Mouse (Mus musculus) heart, embryonic 16.5 days (tissue): ENCODE data around the gene Ddah2. TPM values are rescaled to one million over a fixed set of nuclear protein-coding genes. Genes with fewer than 3 reads are reported as not detected.
A peak's percentile ranks its signal among the peaks of the same experiment; 100 is the strongest.

Experiments used
- ATAC-seq: fragments of 200-750 bp; cut with Nextera tagmentation; replicated peaks from 2 replicates; pipeline ENCODE4 v1.8.0; 2017; ENCODE audit warnings: moderate number of reproducible peaks; ENCODE audit not compliant: insufficient read depth, low FRiP score; ENCODE audit errors: extremely low read depth
- H3K27ac ChIP-seq: fragments of 300-500 bp; sonication (generic); 2 replicates; pipeline ENCODE4 v1.5.1; 2014; ENCODE audit warnings: mild to moderate bottlenecking, low read length, control low read depth, moderate library complexity
- H3K27me3 ChIP-seq: fragments of 300-500 bp; sonication (generic); 2 replicates; pipeline ENCODE4 v1.6.1; 2014; ENCODE audit warnings: low read length, mixed read lengths; ENCODE audit not compliant: control insufficient read depth, insufficient read depth
- H3K36me3 ChIP-seq: fragments of 300-500 bp; sonication (generic); 2 replicates; pipeline ENCODE4 v1.6.1; 2014; ENCODE audit not compliant: control insufficient read depth, insufficient read depth
- H3K4me1 ChIP-seq: fragments of 300-500 bp; sonication (generic); 2 replicates; pipeline ENCODE4 v1.6.1; 2014; ENCODE audit warnings: low read length, mixed read lengths; ENCODE audit not compliant: control insufficient read depth, insufficient read depth
- H3K4me2 ChIP-seq: fragments of 300-500 bp; sonication (generic); 2 replicates; pipeline ENCODE4 v1.6.1; 2014; ENCODE audit warnings: low read depth, mild to moderate bottlenecking, control low read depth, low read length
- H3K4me3 ChIP-seq: fragments of 300-500 bp; sonication (generic); 2 replicates; pipeline ENCODE4 v1.5.1; 2014; ENCODE audit warnings: mild to moderate bottlenecking, control low read depth, low read length
- H3K9ac ChIP-seq: fragments of 300-500 bp; sonication (generic); 2 replicates; pipeline ENCODE4 v1.6.1; 2014; ENCODE audit warnings: low read length, control low read depth
- H3K9me3 ChIP-seq: fragments of 300-500 bp; sonication (generic); replicated peaks from 2 replicates; pipeline ENCODE4 v1.6.1; 2016; ENCODE audit warnings: low read length; ENCODE audit not compliant: control insufficient read depth
- WGBS: fragments of 180-500 bp; shearing (Covaris S2); extraction: QIAGEN DNeasy Blood & Tissue Kit; methylation state at CpG from one replicate; pipeline ENCODE4 v1.1.7; 2014; 5-methylcytosine and 5-hydroxymethylcytosine counted together
- polyA plus RNA-seq: library from polyadenylated mRNA; unstranded; fragments of >200 nt; fragmentation: Nextera tagmentation; extraction: Ambion mirVana; gene quantifications from 2 replicates; pipeline ENCODE4 v1.2.1, GENCODE M21; 2015

The Ddah2 gene
- polyA plus RNA-seq, 1 experiment from 2014 or later, result 171 TPM

- no peak for ATAC-seq
- Histone ChIP-seq H3K9me3 (no peaks in the 10 kb centered on the region), H3K36me3 (peaks cover 5% of the 10 kb centered on the region; the same call in 1 of the 2 replicates), H3K4me1 (peaks cover 13% of the 10 kb centered on the region), H3K4me3 (peak within 1 kb of the TSS; percentile 47), H3K27me3 (peaks cover 28% of the 10 kb centered on the region), H3K27ac (no peak within 1 kb of the TSS), H3K4me2 (peak within 1 kb of the TSS; percentile 74), H3K9ac (peak within 1 kb of the TSS; percentile 50; the same call in 1 of the 2 replicates)
- 42% methylated on average over 10 of the region's 10 CpGs for WGBS
Measured at GRCm38 (mm10) chr17:35066084-35066483, 7.2 kb downstream of the Ddah2 start, which contains the start of gene Mpig6b. TSS of gene Mpig6b (minus strand) at chr17:35066184.

GRCm38 (mm10) chr17:35068213-35068914, 9.5 kb downstream of the Ddah2 start:
- peaks cover 13% of the 10 kb centered on the region for H3K4me1 ChIP-seq
- H3K4me2 ChIP-seq, result no peak overlapping the region
- peaks cover 28% of the 10 kb centered on the region for H3K27me3 ChIP-seq
- ATAC-seq, result no peak
- no peaks in the 10 kb centered on the region for H3K36me3 ChIP-seq
- WGBS, result 66% methylated on average over 17 of the region's 17 CpGs
- no peak overlapping the region for H3K27ac ChIP-seq
- no peaks in the 10 kb centered on the region for H3K9me3 ChIP-seq
- H3K9ac ChIP-seq, result no peak overlapping the region
- no peak overlapping the region for H3K4me3 ChIP-seq

- Histone ChIP-seq H3K27ac (no peak overlapping the region), H3K27me3 (peaks cover 16% of the 10 kb centered on the region), H3K9ac (no peak overlapping the region), H3K9me3 (no peaks in the 10 kb centered on the region), H3K4me1 (peaks cover 5% of the 10 kb centered on the region), H3K36me3 (no peaks in the 10 kb centered on the region), H3K4me2 (no peak overlapping the region), H3K4me3 (no peak overlapping the region)
- WGBS, result 36% methylated on average over 6 of the region's 6 CpGs
- ATAC-seq, result no peak
Measured at GRCm38 (mm10) chr17:35070556-35071229, 11.9 kb downstream of the Ddah2 start.

- Histone ChIP-seq H3K9me3 (no peaks in the 10 kb centered on the region), H3K27ac (no peak overlapping the region), H3K9ac (no peak overlapping the region), H3K4me3 (no peak overlapping the region), H3K36me3 (no peaks in the 10 kb centered on the region), H3K4me1 (peaks cover 5% of the 10 kb centered on the region; the same call in 1 of the 2 replicates), H3K27me3 (peaks cover 9% of the 10 kb centered on the region), H3K4me2 (no peak overlapping the region)
- 75% methylated on average over 9 of the region's 9 CpGs for WGBS
- ATAC-seq, result no peak
Measured at GRCm38 (mm10) chr17:35071454-35071853, 12.6 kb downstream of the Ddah2 start.

GRCm38 (mm10) chr17:35074097-35074496, 15.3 kb downstream of the Ddah2 start:
- no peak overlapping the region for H3K9ac ChIP-seq
- no peaks in the 10 kb centered on the region for H3K27me3 ChIP-seq
- H3K4me3 ChIP-seq, result no peak overlapping the region
- WGBS, result 48% methylated on average over 17 of the region's 17 CpGs
- H3K27ac ChIP-seq, result no peak overlapping the region
- H3K4me1 ChIP-seq, result peaks cover 14% of the 10 kb centered on the region
- H3K4me2 ChIP-seq, result no peak overlapping the region
- no peaks in the 10 kb centered on the region for H3K36me3 ChIP-seq
- ATAC-seq, result no peak
- no peaks in the 10 kb centered on the region for H3K9me3 ChIP-seq

GRCm38 (mm10) chr17:35076507-35077176, 17.8 kb downstream of the Ddah2 start, which contains the start of gene Ly6g6e:
TSS of gene Ly6g6e (plus strand) at chr17:35076902.
- 44% methylated on average over 10 of the region's 10 CpGs for WGBS
- peak within 1 kb of the TSS; percentile 36 for H3K4me3 ChIP-seq
- no peaks in the 10 kb centered on the region for H3K9me3 ChIP-seq

DNA sequence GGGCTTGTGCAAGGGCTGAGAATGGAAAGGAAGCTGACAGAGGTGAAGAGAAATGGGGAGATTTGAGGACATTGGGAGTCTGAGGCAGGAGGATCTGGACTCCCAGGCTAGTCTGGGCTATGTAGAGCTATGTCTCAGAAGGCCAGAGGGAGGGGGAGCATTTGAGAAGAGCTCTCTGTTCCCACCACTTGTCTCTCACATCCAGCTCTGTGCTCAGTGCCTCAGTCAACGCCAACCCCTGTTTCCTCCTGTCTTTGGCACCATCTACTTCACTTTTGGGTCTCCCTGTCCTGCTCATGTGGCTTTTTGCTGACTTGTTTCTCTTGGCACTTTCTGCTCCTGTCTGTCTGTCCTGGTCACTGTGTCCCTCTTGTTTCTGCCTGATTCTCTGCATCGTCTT, 18.4 kb downstream of the Ddah2 start:
- WGBS, result 40% methylated on average over 2 of the region's 2 CpGs
- H3K9me3 ChIP-seq, result no peaks in the 10 kb centered on the region
- peak overlapping the region; percentile 36 for H3K4me3 ChIP-seq
- no peaks in the 10 kb centered on the region for H3K36me3 ChIP-seq
- no peaks in the 10 kb centered on the region for H3K27me3 ChIP-seq
- H3K27ac ChIP-seq, result 0 out of 2 replicates have a peak overlapping the region, but pooled peaks have one; percentile 2
- peaks cover 21% of the 10 kb centered on the region for H3K4me1 ChIP-seq
- ATAC-seq, result no peak
- peak overlapping the region; percentile 60 for H3K4me2 ChIP-seq
- peak overlapping the region; percentile 60 for H3K9ac ChIP-seq

More at GRCm38 (mm10) chr17:35076507-35077176, 17.8 kb downstream of the Ddah2 start, which contains the start of gene Ly6g6e:
- Histone ChIP-seq H3K27ac (0 out of 2 replicates have a peak within 1 kb of the TSS, but pooled peaks have one; percentile 2), H3K4me2 (peak within 1 kb of the TSS; percentile 60), H3K9ac (peak within 1 kb of the TSS; percentile 60), H3K27me3 (no peaks in the 10 kb centered on the region), H3K4me1 (peaks cover 21% of the 10 kb centered on the region), H3K36me3 (no peaks in the 10 kb centered on the region)
- ATAC-seq, result no peak

DNA sequence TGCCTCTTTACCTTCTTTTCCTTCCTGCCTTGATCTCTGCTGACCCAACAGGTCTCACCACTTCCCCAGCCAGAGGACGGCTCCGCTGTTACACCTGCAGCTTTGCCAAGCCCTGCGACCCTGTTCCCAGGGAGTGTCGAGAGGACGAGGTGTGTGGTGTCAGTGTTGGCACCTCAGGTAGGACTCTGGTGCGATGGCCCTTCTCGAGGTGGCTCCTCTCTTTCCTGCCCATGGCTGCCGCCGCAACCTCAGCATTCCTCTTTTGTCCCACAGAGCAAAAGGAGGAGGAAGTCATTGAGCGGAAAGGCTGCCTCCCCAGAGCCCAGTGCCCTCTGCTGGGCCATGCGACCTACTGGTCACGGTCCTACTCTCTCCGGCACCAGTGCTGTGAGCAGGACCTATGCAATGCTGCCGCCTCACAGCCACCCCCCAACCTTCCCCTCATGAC, 19.0 kb downstream of the Ddah2 start, which contains the start of gene Ly6g6d:
Gene Ly6g6d (minus strand): TSS at position 280 of the 448 bp plus-strand sequence.
- H3K27me3 ChIP-seq, result no peaks in the 10 kb centered on the region
- peak; percentile 77 for ATAC-seq
- H3K27ac ChIP-seq, result 0 out of 2 replicates have a peak within 1 kb of the TSS, but pooled peaks have one; percentile 2
- no peaks in the 10 kb centered on the region for H3K9me3 ChIP-seq
- 12% methylated on average over 14 of the region's 14 CpGs for WGBS
- H3K9ac ChIP-seq, result peak within 1 kb of the TSS; percentile 60
- H3K36me3 ChIP-seq, result no peaks in the 10 kb centered on the region
- H3K4me2 ChIP-seq, result peak within 1 kb of the TSS; percentile 60
- peaks cover 21% of the 10 kb centered on the region for H3K4me1 ChIP-seq
- peak within 1 kb of the TSS; percentile 36 for H3K4me3 ChIP-seq
